ENCODE assay signal across 28 mouse cellular contexts in genomic region chr16:30687682-30688081, GRCm38 (mm10).
DNase-seq lines count a peak whose midpoint lies in the region; TF ChIP-seq lines count a peak whose summit lies in the region.
"Had no signal": no experiment of that assay in that cellular context is flagged by ENCODE, and none has a peak within 500 bp of the region (broad histone marks: within the 10 kb centered on the region; RNA-seq: fewer than 3 reads in every experiment).

No protein-coding gene starts in this region.

- in situ Hi-C loops in ES-E14 (cut with MboI; ENCODE audit: low sequenced_read_pairs in 2 of 2, unreplicated experiment in 2 of 2), result no loop called here

- WGBS in kidney, adult 2 months, result 60% methylated on average over 8 of the region's 8 CpGs
- WGBS in heart, embryonic 10.5 days, result 77% methylated on average over 8 of the region's 8 CpGs

- H3K27me3 ChIP-seq in kidney, adult 2 months (replicated peaks; ENCODE audit: control insufficient read depth, insufficient read depth, low read length), result no peaks in the 10 kb centered on the region
- H3K27me3 ChIP-seq in heart, embryonic 10.5 days (ENCODE audit: insufficient read depth, poor library complexity, severe bottlenecking), result no peaks in the 10 kb centered on the region
- H3K27me3 ChIP-seq: forebrain, embryonic 13.5 days; heart, embryonic 15.5 days; hindbrain, embryonic 12.5 days; midbrain, embryonic 12.5 days; neural tube, embryonic 12.5 days had no signal

- no peak overlapping the region for H3K4me3 ChIP-seq in ES-E14 (ENCODE audit: insufficient read depth in 1 of 2, low read depth in 1 of 2, low read length in 2 of 2, poor library complexity in 1 of 2, severe bottlenecking in 1 of 2)
- no peak overlapping the region for H3K4me3 ChIP-seq in kidney, adult 2 months (ENCODE audit: insufficient read depth, low read depth, low read length)
- H3K4me3 ChIP-seq in heart, embryonic 10.5 days, result no peak overlapping the region
- H3K4me3 ChIP-seq: forebrain, embryonic 13.5 days; heart, embryonic 15.5 days; hindbrain, embryonic 12.5 days; midbrain, embryonic 12.5 days; myocyte; neural tube, embryonic 12.5 days had no signal

- DNase-seq in 3134 (ENCODE audit: extremely low read depth, insufficient read length, low spot score) (peak; percentile 69), ES-E14 (ENCODE audit: low read depth, low spot score) (no peak)
- DNase-seq in kidney, adult 2 months, result peak; percentile 62
- DNase-seq in kidney, postnatal 14 days, result peak; percentile 40
- DNase-seq in embryo, embryonic 10.5 days (ENCODE audit: low spot score), result no peak
- no peak for DNase-seq in thymus, adult 18-20 months
- no peak for DNase-seq in heart, embryonic 10.5 days (ENCODE audit: low spot score)
- DNase-seq: adrenal gland, adult 2 months; adrenal gland, postnatal 36 days; B cell, adult 2 months; cerebellum, adult 18-20 months; cerebellum, postnatal 14 days; gastrocnemius, postnatal 10 days; liver; lung, embryonic 14.5 days; right cerebral cortex, adult 18-20 months; right cerebral cortex, postnatal 4 days; thymus, adult 2 months; thymus, postnatal 36 days had no signal

- H3K27ac ChIP-seq in ES-E14 (ENCODE audit: insufficient read depth, low read depth, low read length, poor library complexity, severe bottlenecking), result no peak overlapping the region
- H3K27ac ChIP-seq in kidney, adult 2 months (ENCODE audit: insufficient read depth, low read depth, low read length), result peak overlapping the region; percentile 6
- no peak overlapping the region; the same call in 1 of the 2 replicates for H3K27ac ChIP-seq in heart, embryonic 10.5 days
- H3K27ac ChIP-seq: forebrain, embryonic 13.5 days; heart, embryonic 15.5 days; hindbrain, embryonic 12.5 days; liver, embryonic 14.5 days; midbrain, embryonic 12.5 days; neural tube, embryonic 12.5 days; stomach, postnatal 0 days had no signal

- H3K4me1 ChIP-seq in ES-E14 (ENCODE audit: control insufficient read depth in 2 of 2, insufficient read depth in 2 of 2, low read length in 2 of 2, poor library complexity in 1 of 2), result peaks cover 15 to 29% of the 10 kb centered on the region in 2 experiments
- H3K4me1 ChIP-seq in kidney, adult 2 months (ENCODE audit: control insufficient read depth, insufficient read depth, low read length), result peaks cover 11% of the 10 kb centered on the region
- H3K4me1 ChIP-seq in heart, embryonic 10.5 days, result peaks cover 15% of the 10 kb centered on the region; the same call in 1 of the 2 replicates
- H3K4me1 ChIP-seq: heart, embryonic 15.5 days; midbrain, embryonic 12.5 days; neural tube, embryonic 12.5 days had no signal

- no peaks in the 10 kb centered on the region for H3K9me3 ChIP-seq in ES-E14 (ENCODE audit: control insufficient read depth, insufficient read depth, low read depth, low read length)
- H3K9me3 ChIP-seq in heart, embryonic 10.5 days, result no peaks in the 10 kb centered on the region; the same call in 1 of the 2 replicates
- H3K9me3 ChIP-seq: forebrain, embryonic 13.5 days; G1E; heart, embryonic 15.5 days; hindbrain, embryonic 12.5 days; midbrain, embryonic 12.5 days; neural tube, embryonic 12.5 days had no signal

- no peaks in the 10 kb centered on the region for H3K36me3 ChIP-seq in ES-E14 (ENCODE audit: control insufficient read depth, insufficient read depth, low read length, poor library complexity, severe bottlenecking)
- H3K36me3 ChIP-seq in kidney, adult 2 months (ENCODE audit: control insufficient read depth, insufficient read depth, low read length), result no peaks in the 10 kb centered on the region
- no peaks in the 10 kb centered on the region for H3K36me3 ChIP-seq in heart, embryonic 10.5 days
- H3K36me3 ChIP-seq: G1E; heart, embryonic 15.5 days; hindbrain, embryonic 12.5 days; midbrain, embryonic 12.5 days; neural tube, embryonic 12.5 days had no signal

- no peak for TF ChIP-seq CTCF in kidney, adult 2 months (conservative IDR thresholded peaks at IDR 0.05; ENCODE audit: insufficient read depth, insufficient read length, low read depth, low read length)

- H3K9ac ChIP-seq in ES-E14 (ENCODE audit: insufficient read depth, low read depth, low read length, poor library complexity, severe bottlenecking), result no peak overlapping the region; the same call in 1 of the 2 replicates
- H3K9ac ChIP-seq: forebrain, embryonic 13.5 days; heart, embryonic 15.5 days; hindbrain, embryonic 12.5 days; liver, embryonic 14.5 days; lung, embryonic 14.5 days; midbrain, embryonic 12.5 days; neural tube, embryonic 12.5 days had no signal

- TF ChIP-seq POLR2A in kidney, adult 2 months (IDR thresholded peaks at IDR 0.05; ENCODE audit: low read depth, low read length), result no peak

TF ChIP-seq in ES-E14, 5 proteins besides CTCF, POLR2A, EP300 and RAD21:
- TF ChIP-seq MAFK (IDR thresholded peaks at IDR 0.05; ENCODE audit: insufficient read depth, low read depth, low read length) (no peak), ZNF384 (IDR thresholded peaks at IDR 0.05; ENCODE audit: low read depth, low read length) (no peak), ZC3H11A (IDR thresholded peaks at IDR 0.05; ENCODE audit: borderline replicate concordance, low read depth, low read length) (no peak), HCFC1 (IDR thresholded peaks at IDR 0.05; ENCODE audit: borderline replicate concordance, insufficient read depth, low read length) (no peak), CHD2 (IDR thresholded peaks at IDR 0.05; ENCODE audit: low read depth, low read length) (0 out of 2 replicates have a peak, but pooled peaks have one; percentile 45)

Comparison
In these comparisons a context has a peak if more than half of its experiments do, and no peak if none do; other contexts are left out.
1. DNase-seq: peak in 3134 (single experiment), kidney, adult 2 months (single experiment) and kidney, postnatal 14 days (single experiment); none in ES-E14 (single experiment), embryo, embryonic 10.5 days (single experiment), thymus, adult 18-20 months (0 of 2) and heart, embryonic 10.5 days (single experiment).